Mouse (Mus musculus) olfactory bulb, adult 2 months (tissue): ENCODE results near the gene Tspan33. TPM values are rescaled to one million over a fixed set of nuclear protein-coding genes. Genes with fewer than 3 reads are reported as not detected.
A peak's percentile ranks its signal among the peaks of the same experiment; 100 is the strongest.

Experiments used
- H3K27ac ChIP-seq: fragments of 200-500 bp; 2 replicates; pipeline ENCODE4 v1.5.1; 2012; ENCODE audit warnings: low read depth, low read length; ENCODE audit not compliant: insufficient read depth
- H3K4me1 ChIP-seq: fragments of 200-500 bp; 2 replicates; pipeline ENCODE4 v1.6.1; 2012; ENCODE audit warnings: low read length; ENCODE audit not compliant: control insufficient read depth, insufficient read depth
- H3K4me3 ChIP-seq: fragments of 200-500 bp; 2 replicates; pipeline ENCODE4 v1.5.1; 2012; ENCODE audit warnings: mild to moderate bottlenecking, low read depth, low read length, moderate library complexity; ENCODE audit not compliant: insufficient read depth
- CTCF ChIP-seq: fragments of 200-500 bp; IDR thresholded peaks from 2 replicates; pipeline ENCODE4 v1.5.1; 2012; ENCODE audit warnings: low read depth, mild to moderate bottlenecking, low read length, moderate library complexity; ENCODE audit not compliant: insufficient read depth
- POLR2A ChIP-seq: fragments of 200-500 bp; IDR thresholded peaks from 2 replicates; pipeline ENCODE4 v1.6.1; 2012; ENCODE audit warnings: mild to moderate bottlenecking, low read depth, low read length, moderate library complexity; ENCODE audit not compliant: insufficient read depth
- WGBS: fragments of 180-500 bp; shearing (Covaris S2); methylation state at CpG from one replicate; pipeline ENCODE4 v1.1.7; 2018; 5-methylcytosine and 5-hydroxymethylcytosine counted together
- polyA plus RNA-seq: library from polyadenylated mRNA; stranded (reverse); fragments of >200 nt; gene quantifications from 2 replicates; pipeline ENCODE4 v1.2.4, GENCODE M21; 2012; ENCODE audit warnings: low replicate concordance; ENCODE audit not compliant: missing spikeins, insufficient read depth, insufficient read length

Gene Tspan33
- polyA plus RNA-seq, 1 experiment: not detected

DNA sequence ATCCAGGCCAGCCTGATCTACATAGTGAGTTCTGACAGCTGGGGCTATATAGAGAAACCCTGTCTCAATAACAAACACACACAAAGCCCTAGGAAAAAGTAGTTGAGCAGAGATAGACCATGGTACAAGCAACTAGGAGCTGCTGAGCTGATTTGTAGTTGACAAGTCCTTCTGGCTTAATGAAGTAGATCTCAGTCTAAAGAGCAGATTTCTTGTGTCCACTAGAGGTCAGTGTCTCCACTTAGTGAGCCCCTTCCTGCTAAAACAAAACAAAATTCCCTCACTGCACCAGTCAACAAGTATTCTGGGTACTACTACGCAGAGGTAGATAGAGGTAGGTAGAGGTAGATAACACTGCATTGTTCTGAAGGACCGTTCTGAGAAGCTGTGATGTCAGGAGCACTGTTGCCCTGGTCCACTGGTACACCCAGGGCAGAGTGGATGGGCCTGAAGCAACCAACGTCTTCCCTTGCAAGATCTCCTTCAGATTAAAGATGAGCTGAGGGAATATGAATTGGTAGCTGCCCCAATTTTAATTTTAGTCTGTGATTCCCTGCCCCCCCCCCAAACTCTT, 18.1 kb downstream of the Tspan33 start:
- H3K4me1 ChIP-seq: peaks cover 13% of the 10 kb centered on the region; the same call in 1 of the 2 replicates
- TF ChIP-seq CTCF (no peak), POLR2A (no peak)
- H3K27ac ChIP-seq: no peak overlapping the region
- no peak overlapping the region for H3K4me3 ChIP-seq
- 51% methylated on average over 3 of the region's 3 CpGs for WGBS

DNA sequence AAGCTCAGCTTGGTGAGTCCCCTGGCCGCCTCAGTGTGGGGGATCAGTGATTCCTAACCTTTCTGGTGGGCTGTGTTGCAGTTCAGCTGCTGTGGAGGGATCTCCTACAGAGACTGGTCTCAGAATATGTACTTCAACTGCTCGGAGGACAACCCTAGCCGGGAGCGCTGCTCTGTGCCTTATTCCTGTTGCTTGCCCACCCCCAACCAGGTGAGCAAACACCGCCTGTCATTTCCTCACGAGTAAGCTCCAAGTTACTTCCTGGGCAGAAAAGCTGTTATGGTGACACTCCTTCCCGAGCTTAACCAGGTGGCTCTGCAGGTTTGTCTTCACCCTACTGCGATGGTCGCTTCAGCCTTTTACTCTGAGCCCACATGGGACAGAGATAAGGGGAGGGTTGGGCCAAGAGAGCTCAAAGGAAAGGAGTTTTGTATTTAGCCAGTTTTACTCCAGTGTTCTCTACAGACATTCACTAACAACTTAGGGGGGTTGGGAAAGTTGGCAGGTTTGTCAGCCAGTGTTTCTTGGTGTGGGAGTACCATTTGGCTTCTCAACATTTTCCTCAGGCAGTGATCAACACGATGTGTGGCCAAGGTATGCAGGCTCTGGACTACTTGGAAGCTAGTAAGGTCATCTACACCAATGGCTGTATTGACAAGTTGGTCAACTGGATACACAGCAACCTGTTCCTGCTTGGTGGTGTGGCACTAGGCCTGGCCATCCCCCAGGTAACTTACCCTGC, 22.8 kb downstream of the Tspan33 start:
- Histone ChIP-seq H3K4me1 (peaks cover 21% of the 10 kb centered on the region), H3K4me3 (no peak overlapping the region), H3K27ac (no peak overlapping the region)
- TF ChIP-seq POLR2A (no peak), CTCF (no peak)
- 84% methylated on average over 10 of the region's 10 CpGs for WGBS

DNA sequence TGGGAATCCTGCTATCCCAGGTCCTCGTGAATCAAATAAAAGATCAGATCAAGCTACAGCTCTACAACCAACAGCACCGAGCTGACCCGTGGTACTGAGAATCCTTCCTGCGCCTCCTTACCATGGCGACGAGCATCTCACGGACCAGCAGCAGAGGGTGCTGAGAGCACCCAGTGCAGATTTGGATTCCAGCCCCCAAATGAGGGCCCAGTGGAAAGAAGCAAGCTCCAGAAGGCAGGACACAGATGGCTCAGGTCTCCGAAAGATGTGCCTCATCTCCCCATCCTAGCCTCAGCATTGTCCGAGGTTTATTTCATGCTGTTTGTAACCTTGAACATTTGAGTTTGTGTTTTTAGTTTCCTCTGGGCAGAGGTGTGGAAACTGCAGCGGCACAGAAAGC, 23.5 kb downstream of the Tspan33 start:
- TF ChIP-seq CTCF (no peak), POLR2A (no peak)
- 53% methylated on average over 10 of the region's 10 CpGs for WGBS
- peaks cover 21% of the 10 kb centered on the region for H3K4me1 ChIP-seq
- no peak overlapping the region for H3K4me3 ChIP-seq
- peak overlapping the region; percentile 88 for H3K27ac ChIP-seq

DNA sequence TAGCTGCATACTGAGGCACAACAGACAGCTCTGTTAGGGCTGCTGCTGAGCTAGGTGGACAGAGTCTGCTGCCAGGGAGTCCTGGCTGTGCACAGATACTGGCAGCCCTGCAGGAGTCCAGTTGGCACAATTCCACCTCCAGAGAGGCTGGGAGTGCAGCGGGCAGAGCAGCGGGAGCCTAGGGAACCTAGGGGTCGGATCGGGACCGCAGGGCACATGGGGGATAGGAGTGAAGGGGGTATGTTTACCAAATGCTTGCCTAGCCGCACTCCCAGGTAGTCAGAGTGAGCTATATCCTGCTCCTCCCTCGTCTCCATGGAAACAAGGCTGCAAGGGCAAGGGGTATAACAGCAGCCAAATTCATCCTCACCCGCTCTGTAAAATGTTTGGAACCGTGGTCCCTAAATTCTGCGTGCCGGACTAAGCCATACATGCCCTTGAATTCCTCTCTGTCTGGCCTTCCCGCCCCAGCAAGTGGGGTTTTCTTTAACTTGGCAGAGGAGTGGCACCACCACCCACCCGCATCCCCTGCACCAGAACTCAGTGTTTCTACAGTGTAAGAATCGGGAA, 24.0 kb downstream of the Tspan33 start:
- WGBS: 14% methylated on average over 14 of the region's 14 CpGs
- Histone ChIP-seq H3K27ac (peak overlapping the region; percentile 88), H3K4me3 (peak overlapping the region; percentile 5; the same call in 1 of the 2 replicates), H3K4me1 (peaks cover 21% of the 10 kb centered on the region)
- TF ChIP-seq CTCF (no peak), POLR2A (no peak)

DNA sequence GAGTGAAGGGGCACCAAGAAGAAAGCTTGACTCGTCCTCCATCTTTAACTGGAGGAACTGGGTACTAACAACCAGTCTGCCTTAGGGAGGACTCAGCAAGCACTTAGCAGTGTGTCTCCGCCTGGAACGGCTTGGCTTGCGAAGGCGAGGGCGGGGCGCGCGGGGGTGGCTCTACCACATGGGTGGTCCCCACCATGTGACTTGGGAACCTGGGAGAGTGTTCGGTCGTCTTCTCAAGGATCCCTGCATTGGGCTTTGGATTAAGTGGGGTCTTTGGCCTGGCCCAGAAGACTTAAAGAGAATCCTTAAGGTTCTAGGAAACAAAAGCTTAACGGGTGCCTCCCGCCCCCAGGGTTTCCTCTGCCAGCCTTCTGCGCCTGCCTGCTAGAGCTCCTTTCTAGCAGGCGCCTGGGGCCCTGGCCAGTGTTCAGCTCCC, 24.9 kb downstream of the Tspan33 start:
- WGBS: 4% methylated on average over 15 of the region's 15 CpGs
- peak overlapping the region; percentile 42 for H3K4me3 ChIP-seq
- peaks cover 21% of the 10 kb centered on the region for H3K4me1 ChIP-seq
- peak overlapping the region; percentile 88 for H3K27ac ChIP-seq
- no peak for TF ChIP-seq CTCF
- no peak for TF ChIP-seq POLR2A

DNA sequence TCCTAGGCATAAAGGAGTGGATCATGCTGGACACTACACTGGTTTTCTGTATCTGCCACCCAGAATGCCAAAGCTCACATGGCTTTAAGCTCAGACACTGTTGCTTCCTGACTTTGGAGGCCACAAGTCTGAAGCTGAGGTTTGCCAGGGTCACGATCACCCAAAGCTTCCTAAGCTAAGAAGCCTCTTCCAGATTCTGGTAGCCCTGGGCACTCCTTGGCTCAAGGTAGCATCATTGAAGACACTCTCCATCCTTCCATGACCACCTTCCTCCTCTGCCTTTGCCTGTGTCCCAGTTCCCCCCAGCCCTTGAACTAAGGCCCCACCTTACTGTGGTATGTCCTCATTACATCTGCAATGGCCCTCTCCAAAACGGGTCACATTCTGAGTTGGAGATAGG, 27.9 kb downstream of the Tspan33 start:
- TF ChIP-seq POLR2A: no peak
- TF ChIP-seq CTCF: no peak
- H3K27ac ChIP-seq: no peak overlapping the region
- no peak overlapping the region for H3K4me3 ChIP-seq
- peaks cover 19% of the 10 kb centered on the region for H3K4me1 ChIP-seq
- WGBS: 91% methylated on average over 2 of the region's 2 CpGs

DNA sequence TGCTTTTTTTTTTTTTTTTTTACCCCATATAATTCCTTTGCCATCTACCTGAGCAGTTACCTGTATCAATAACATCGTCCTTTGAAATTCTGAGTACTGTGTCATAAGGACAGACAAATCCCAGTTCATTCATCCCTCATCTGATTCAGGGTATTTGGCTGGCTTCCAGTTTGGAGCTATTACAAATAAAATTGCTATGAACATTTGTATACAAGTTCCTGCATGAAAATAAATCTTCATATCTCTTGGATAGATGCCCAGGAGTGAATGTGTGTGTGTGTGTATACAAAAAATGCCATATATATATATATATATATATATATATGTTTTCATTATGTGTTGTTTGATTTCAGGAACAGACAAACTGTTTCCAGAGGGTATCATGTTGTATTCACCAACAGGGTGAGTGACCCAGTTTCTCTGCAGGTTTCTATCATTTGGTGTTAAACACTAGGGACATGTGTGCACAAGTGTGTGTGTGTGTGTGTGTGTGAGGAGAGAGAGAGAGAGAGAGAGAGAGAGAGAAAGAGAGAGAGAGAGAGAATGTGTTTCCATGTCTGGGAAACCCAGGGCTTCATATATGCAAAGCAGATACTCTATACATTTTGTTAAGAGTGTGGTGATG, 32.7 kb downstream of the Tspan33 start:
- no peaks in the 10 kb centered on the region for H3K4me1 ChIP-seq
- TF ChIP-seq POLR2A (no peak), CTCF (no peak)
- H3K27ac ChIP-seq: no peak overlapping the region
- 51% methylated on average over 1 of the region's 1 CpGs for WGBS
- no peak overlapping the region for H3K4me3 ChIP-seq

DNA sequence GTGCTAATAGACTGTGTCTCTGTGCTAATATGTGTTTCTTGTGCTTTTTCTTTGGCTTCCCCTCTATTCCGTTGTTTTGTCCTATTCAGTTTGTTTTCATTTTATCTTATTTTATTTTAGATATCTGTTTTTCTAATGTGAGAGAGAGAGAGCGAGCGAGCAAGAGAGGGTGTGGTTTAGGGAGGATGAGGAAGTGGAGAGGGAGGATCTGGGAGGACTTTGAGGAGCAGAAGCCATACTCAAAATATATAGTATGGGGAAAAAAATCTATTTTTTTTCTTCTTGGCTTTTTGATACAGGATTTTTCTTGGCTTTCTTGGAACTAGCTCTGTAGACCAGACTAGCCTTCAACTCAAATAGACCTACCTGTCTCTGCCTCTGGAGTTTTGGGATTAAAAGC, 34.0 kb downstream of the Tspan33 start:
- Histone ChIP-seq H3K4me3 (no peak overlapping the region), H3K27ac (no peak overlapping the region), H3K4me1 (no peaks in the 10 kb centered on the region)
- 90% methylated on average over 3 of the region's 3 CpGs for WGBS
- TF ChIP-seq CTCF (no peak), POLR2A (no peak)

DNA sequence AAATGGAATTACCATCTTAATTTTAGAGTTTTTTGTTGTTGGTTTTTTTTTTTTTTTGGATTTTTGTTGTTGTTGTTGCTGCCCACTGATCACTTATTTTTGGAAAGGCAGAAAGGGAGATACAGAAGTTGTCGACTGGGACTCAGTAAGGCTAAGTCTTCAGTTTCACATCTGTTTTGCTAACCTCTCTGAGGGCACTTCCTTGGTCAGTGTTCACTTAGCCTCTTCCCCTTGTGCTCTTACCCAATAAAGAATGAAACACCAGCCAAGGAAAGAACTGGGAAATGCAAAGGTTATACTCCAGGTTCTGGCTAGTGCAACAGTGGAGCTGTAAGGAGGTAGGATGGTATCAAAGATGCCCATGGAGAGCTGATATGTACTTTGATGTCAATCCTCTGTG, 35.5 kb downstream of the Tspan33 start:
- no peak overlapping the region for H3K4me3 ChIP-seq
- no peaks in the 10 kb centered on the region for H3K4me1 ChIP-seq
- TF ChIP-seq CTCF (no peak), POLR2A (no peak)
- 80% methylated on average over 1 of the region's 1 CpGs for WGBS
- H3K27ac ChIP-seq: no peak overlapping the region
